Mouse (Mus musculus) spleen, postnatal 4 days (tissue): ENCODE measurements around the gene Oas2.
"Not testable (repeated sequence)": the region's sequence is repeated elsewhere in the genome, so short reads cannot be mapped to it uniquely, and the experiment has no call there.

ENCODE experiments used
- DNase-seq, 2 experiments: peaks; one replicate each; pipeline ENCODE4 v3.0.0; 2022; ENCODE audit warnings: low spot score in 2 of 2

Oas2 gene

GRCm38 (mm10) chr5:120749688-120750087 lies at the start of gene Oas2:
Oas2 (minus strand) TSS chr5:120749853.
- no peak for DNase-seq

- DNase-seq, result not testable (repeated sequence)
These were observed 49.3 kb upstream of the Oas2 start for GRCm38 (mm10) chr5:120798943-120799342.

GRCm38 (mm10) chr5:120798147-120798546 lies 48.5 kb upstream of the Oas2 start:
- not testable (repeated sequence) for DNase-seq

GRCm38 (mm10) chr5:120795480-120796034 lies 45.9 kb upstream of the Oas2 start, which contains the start of gene Oas1e:
Oas1e (minus strand) TSS chr5:120795530.
- DNase-seq, result not testable (repeated sequence)

- peak; percentile 44 to 82 for DNase-seq
These were observed 43.4 kb upstream of the Oas2 start for GRCm38 (mm10) chr5:120793043-120793442.

- no peak for DNase-seq
These were observed 37.4 kb upstream of the Oas2 start for GRCm38 (mm10) chr5:120787042-120787441.

DNA sequence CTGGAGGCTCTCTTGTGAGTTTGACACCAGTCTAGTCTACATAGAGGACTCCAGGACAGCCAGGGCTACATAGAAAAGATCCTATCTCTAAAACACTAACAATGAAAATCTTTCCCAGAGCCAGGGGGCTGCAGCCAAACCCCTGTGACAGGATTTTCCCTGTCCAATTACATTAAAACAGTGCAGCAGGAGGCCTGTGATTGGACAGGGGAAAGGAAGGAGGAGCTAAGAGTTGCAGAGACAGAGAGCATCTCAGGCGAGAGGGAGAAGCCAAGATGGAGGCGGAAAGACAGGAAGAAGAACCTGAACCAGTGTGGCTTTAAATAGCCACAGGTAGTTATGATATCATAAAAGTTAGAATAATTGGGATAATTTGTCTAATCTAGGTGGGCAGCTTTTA lies 32.8 kb upstream of the Oas2 start:
- no peak for DNase-seq

DNA sequence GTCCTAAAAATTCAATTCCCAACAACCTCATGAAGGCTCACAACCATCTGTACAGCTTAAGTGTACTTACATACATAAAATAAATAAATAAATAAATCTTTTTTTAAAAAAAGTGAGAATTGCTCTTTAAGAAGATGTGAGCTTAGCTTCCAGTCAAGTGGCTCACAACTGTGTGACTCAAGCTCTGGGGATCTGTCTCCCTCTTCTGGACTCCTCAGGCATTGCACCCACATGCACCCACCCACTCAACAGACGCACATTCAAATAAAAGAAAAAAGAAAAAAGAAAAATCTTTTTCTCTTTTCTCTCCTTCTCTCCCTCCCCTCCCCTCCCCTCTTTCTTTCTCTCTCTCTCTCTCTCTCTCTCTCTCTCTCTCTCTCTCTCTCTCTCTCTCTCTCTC lies 32.0 kb upstream of the Oas2 start:
- DNase-seq, result no peak

GRCm38 (mm10) chr5:120779922-120780321 lies 30.3 kb upstream of the Oas2 start:
- DNase-seq, result no peak

DNA sequence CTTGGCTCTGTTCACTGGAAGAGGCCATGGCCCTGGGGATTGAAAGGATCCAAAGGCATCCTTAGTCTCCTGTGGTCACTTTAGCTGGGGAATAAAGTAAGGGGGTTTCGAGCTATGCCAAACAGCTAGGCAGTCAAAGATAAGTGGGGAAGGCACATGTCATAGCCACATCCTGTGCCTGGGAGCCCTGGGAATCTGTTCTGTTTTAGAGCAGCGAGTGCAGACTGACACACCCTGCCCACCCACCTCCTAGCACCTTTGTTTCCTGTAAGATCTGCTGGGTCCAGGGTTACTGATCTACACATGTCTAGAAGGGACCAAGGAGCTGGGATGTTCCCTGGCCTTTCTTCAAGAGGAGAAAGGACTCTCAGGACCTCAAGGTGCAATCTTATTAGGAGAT lies 29.3 kb upstream of the Oas2 start:
- DNase-seq, result no peak

DNA sequence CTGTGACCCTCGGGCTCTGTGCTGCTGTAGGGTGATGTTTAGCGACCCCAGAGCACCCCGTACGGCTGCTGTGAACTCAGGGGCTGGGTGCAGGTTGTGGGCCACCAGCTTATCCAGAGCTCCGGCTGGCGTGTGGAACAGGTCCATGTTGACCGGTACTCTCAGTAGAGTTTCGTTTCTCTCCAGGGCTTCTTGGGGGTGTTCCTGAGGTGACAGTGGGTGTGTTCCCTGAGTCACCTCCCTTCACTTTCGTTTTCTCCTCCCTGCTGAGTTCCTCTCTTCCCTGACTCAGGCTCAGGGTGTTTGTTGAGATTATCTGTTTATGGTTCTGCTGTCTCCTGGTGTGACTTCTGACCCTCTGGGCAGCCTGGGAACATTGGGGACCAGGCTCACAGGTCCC lies 27.8 kb upstream of the Oas2 start, which contains the start of gene Oas3:
Gene Oas3 (minus strand): TSS at position 184 of the 400 bp plus-strand sequence.
- DNase-seq, result no peak

DNA sequence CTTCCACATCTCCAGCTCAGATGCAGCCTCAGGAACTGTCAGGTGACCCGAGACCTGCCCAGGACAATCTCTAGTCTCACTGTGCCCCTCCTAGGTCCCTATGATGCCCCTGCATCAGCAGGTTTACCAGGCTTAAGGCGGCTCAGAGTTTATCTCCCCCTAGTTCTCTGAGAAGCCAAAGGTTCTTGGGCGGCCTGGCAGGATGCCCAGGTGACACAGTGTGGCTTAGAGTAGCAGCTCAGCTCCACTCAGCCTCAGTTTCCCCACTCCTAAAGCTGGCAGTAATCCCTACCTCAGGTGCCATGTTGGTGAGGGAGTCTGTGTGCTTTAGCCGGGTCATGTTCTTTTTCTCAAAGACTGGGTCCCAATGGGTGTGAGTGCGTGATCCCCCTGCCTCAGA lies 27.1 kb upstream of the Oas2 start:
- DNase-seq, result no peak

- peak in 1 of 2 experiments; percentile 27 for DNase-seq
These were observed 25.8 kb upstream of the Oas2 start for GRCm38 (mm10) chr5:120775287-120775985.

DNA sequence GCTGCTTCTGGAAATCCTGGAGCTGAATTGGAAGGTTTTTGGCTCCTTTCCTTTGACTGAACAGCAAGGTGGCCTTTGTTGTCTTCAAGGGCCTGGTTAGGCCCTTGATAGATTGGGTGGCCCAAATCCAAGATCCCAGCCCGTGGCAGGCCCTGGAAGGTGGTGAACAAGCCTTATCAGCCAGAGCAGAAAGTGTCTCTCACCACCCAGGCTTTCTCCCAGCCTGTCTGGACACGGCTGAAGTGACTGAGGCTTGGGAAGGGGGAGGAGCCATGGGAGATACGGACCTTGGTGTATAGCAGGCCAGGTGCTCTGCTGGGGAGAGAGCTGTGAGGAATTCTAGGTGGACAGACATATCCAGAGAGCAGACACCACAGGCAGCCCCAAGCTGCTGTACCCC lies 19.7 kb upstream of the Oas2 start:
- DNase-seq, result peak in 1 of 2 experiments; percentile 43

GRCm38 (mm10) chr5:120765010-120765409 lies 15.4 kb upstream of the Oas2 start:
- no peak for DNase-seq

DNA sequence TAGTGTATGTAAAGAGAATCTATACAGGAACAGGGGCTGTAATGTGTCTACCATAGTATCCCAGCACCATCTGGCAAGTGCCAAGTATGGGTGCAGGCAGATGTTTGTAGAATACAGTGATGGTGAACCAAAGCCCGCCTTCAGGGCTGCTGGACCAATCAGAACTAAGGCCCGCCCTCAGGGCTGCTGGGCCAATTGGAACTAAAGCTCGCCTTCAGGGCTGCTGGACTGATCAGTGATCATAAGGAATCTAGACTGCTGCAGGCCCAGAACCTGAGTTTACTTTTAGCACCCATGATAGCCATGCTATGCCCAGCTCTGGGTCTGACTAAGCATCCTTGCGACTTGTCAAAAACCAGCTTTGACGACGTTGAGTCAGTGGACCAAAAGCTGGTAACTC lies 12.2 kb upstream of the Oas2 start:
- no peak for DNase-seq

DNA sequence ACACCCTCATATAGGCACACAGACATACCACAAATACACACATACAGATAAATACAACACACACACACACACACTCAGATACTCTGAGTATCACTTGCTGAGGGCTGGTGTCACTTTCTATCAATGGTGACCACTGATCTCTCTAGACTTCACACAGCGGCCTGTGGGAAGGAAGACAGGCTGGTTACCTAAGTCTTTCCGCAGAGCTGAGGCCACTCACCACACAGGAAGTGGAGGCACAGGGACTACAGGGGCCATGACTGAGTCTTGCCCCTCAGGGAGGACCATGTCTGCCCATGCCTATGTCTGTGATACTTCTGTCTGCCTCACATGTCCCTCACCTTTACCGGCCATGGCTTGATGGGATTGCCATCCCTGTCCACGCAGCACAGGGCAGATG lies 4.6 kb upstream of the Oas2 start:
- no peak for DNase-seq

GRCm38 (mm10) chr5:120752786-120753185 lies 3.1 kb upstream of the Oas2 start:
- DNase-seq, result no peak

- no peak for DNase-seq
These were observed 1.6 kb upstream of the Oas2 start for GRCm38 (mm10) chr5:120751206-120751605.

GRCm38 (mm10) chr5:120746451-120746850 lies 3.2 kb downstream of the Oas2 start:
- no peak for DNase-seq

DNA sequence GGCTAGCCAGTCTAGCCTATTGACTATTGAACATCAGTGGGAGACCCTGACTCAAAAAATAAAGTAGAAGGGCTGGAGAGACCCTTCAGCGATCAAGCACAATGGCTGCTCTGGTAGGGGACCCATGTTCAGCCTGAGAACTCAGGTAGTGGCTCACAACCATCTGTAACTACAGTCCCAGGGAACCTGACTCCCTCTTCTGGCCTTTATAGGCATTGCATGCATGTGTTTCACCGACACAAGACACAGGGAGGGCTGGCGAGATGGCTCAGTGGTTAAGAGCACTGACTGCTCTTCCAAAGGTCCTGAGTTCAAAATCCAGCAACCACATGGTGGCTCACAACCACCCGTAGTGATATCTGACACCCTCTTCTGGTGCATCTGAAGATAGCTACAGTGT lies 7.5 kb downstream of the Oas2 start:
- peak; percentile 46 to 77 for DNase-seq

DNA sequence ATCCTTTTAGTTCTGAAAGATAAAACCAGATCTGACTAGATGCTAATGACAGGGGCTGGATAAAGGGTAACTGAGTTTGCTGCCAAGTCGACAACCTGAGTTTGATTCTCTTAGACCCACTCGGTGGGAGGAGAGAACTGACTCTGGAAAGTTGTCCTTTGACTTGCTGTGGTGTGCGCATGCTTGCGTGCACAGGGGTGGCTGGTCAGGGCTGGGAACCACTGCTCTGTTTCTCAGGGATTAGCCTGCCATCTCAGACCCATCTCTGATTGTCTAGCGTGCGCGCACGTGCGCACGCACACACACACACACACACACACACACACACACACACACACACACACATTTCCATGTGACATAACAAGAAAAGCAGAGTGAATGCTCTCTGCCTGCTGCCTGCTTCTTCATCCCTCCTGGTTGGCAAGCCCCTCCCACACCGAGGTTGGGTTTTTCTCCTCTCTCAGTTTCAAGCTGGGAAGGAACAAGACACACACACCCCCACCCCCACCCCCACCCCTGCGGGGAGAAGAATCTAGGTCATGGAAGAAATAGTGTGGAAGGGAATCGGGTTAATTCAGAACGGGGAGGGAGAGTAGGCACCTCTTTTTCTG lies 15.2 kb downstream of the Oas2 start:
- DNase-seq, result no peak

GRCm38 (mm10) chr5:120733696-120734095 lies 16.0 kb downstream of the Oas2 start:
- DNase-seq, result no peak
